Mouse (Mus musculus): ENCODE measurements around the gene Insig1. TPM values are rescaled to one million over a fixed set of nuclear protein-coding genes. Genes with fewer than 3 reads are reported as not detected.

The Insig1 gene
- 100 to 1,000 TPM; 143 to 408 TPM for total RNA-seq (2021)
- long read RNA-seq, experiment 1, transcript Insig1-201 (5 exons, 2,697 nt), result major isoform, 997 of 1,036 reads
- long read RNA-seq, experiment 1, partial matches to known transcripts, result 16 of 1,036 reads
- long read RNA-seq, experiment 1, other reads (novel, unspliced or antisense), result 22 of 1,036 reads
- long read RNA-seq, experiment 2, transcript Insig1-201 (5 exons, 2,697 nt), result major isoform, 1,412 of 1,484 reads
- long read RNA-seq, experiment 2, partial matches to known transcripts, result 14 of 1,484 reads
- long read RNA-seq, experiment 2, other reads (novel, unspliced or antisense), result 57 of 1,484 reads

- DNase-seq (ENCODE audit: low spot score in 2 of 2), result peak; percentile 99
Measured at GRCm38 (mm10) chr5:28070828-28071455, at the start of gene Insig1. Insig1 (plus strand) TSS chr5:28071363.

DNA sequence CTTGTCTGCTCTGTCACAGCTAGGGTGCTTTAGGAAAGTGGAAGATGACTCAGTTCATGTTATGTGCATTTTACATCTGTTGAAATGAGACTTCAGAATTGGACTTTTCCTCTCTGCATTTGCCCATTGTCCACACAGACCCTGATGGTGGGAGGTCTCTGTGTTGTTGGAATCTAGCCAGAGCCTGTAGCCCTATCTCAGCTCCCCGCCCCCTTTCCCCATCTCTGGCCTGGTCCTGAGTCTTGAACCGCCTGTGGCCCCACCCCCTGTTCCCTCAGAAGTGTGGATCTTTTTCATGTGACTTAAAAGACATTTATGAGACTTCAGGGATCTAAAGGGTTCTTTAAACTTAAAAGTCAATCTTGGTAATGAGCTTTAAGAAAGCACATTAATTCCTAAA is 47.7 kb upstream of the Insig1 start:
- DNase-seq (ENCODE audit: low spot score in 2 of 2), result no peak

DNA sequence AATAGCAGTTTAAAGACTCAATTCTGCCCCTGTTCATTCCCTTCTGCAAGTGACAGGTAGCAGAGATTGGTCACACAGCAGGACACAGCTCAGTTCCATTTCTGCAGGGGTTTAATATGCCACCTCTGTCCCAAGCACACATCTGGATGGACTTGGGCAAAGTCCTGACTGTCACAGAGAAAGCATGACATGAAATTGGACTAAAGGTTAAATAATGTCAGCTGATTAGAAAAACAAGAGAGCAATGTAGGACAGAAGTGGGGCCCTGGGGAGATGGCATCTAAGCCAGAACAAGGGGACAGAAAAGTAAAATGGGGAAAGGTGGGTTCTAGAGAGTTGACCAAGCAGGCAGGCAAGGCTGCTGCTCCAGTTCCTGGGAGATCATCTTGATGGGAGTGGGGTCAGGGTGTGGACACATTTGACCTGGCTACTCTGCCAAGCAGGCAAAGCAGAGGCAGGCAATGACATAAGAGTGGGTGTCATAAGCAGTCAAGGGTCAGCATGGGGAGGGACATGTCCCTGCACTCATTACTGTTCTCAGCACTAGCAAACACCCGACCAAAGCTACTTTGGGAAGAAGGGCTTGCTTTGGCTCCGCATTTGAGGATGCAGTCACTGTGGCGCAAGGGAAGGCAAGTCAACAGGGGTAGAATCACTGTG is 39.5 kb upstream of the Insig1 start:
- no peak for DNase-seq (ENCODE audit: low spot score in 2 of 2)

- DNase-seq (ENCODE audit: low spot score in 2 of 2), result no peak
Measured at GRCm38 (mm10) chr5:28032866-28033265, 38.3 kb upstream of the Insig1 start.

DNA sequence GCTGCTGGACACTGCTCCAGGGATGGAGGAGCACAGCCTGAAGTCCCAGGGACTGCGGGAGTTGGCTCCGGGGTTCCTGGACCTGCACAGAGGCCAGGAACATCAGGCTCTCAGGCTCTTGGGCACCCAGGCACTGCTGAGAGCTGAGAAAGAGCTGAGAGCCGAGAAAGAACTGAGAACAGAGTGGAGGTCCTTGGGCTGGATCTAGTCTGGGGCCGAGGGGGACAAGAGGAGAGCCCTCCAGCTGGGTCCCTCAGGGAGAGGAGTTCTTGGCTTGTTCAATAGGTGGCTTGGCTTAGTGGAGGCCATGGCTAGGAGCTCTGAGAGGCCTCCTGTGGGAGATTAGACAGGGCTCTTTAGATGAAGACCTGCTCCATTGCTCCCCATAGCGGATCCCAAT is 37.9 kb upstream of the Insig1 start:
- no peak for DNase-seq (ENCODE audit: low spot score in 2 of 2)

DNA sequence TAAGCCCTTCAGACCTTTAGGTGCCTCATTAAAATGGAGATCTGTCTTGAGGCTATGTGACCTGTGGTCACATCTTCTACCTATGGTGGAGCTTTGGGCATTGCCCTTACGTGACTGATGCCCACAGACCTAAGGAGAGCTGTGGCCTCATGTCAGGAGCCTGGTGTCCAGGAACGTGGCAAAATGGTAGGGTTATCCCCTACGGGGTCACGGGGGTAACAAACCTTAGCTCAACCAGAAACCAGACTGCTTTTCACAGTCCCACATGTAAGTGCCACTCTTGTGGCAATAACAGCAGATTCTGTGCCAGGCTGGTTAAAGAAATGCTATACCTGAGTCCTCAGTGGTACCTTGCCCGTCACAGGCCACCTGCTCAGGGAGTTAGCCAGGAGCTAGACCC is 37.3 kb upstream of the Insig1 start:
- DNase-seq (ENCODE audit: low spot score in 2 of 2), result no peak

GRCm38 (mm10) chr5:28036011-28036410 is 35.2 kb upstream of the Insig1 start:
- DNase-seq (ENCODE audit: low spot score in 2 of 2), result no peak

- DNase-seq (ENCODE audit: low spot score in 2 of 2), result no peak
Measured at GRCm38 (mm10) chr5:28036518-28036917, 34.6 kb upstream of the Insig1 start.

GRCm38 (mm10) chr5:28037172-28037591 is 34.0 kb upstream of the Insig1 start:
- peak; percentile 27 to 48 for DNase-seq (ENCODE audit: low spot score in 2 of 2)

GRCm38 (mm10) chr5:28037639-28038038 is 33.5 kb upstream of the Insig1 start:
- peak in 1 of 2 experiments; percentile 31 for DNase-seq (ENCODE audit: low spot score in 2 of 2)

DNA sequence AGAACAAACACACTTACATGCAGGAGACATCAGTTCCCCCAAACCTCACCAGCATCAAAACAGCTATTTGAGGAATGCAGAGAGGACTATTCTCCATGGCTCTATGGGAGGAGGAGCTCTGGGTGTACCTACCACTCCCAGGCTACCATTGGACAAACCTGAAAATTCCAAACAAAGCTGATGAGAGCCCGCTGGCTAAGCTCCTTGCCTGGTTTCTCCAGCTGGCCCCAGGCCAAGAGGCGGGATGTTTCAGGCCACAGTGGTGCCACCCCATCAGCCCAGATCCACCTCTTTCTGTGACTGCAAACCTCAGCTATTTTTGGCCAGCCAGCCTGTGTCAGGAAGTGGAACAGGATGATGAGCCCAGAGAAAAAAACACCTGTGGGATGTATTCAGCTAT is 33.0 kb upstream of the Insig1 start:
- DNase-seq (ENCODE audit: low spot score in 2 of 2), result peak; percentile 61 to 74

GRCm38 (mm10) chr5:28039746-28040655 is 31.2 kb upstream of the Insig1 start:
- no peak for DNase-seq (ENCODE audit: low spot score in 2 of 2)

DNA sequence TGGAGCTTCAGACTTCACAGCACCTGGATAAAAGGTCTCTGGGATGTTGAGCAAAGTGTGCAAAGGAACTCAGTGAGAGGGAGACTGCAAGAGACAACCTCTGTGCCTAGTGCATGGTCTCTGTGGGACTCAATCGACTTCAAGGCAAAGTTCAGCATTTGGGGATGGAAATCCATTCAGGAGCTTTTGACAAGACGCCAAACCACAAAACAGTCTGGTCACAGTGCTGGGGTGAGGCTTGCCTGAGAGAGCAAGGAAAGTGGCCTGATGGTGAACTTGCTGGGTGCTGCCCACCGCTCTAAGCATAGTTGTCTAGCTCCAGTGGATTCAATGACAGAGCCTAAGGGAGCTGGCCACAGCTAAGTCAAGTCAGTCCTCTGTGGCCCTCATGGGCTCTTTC is 30.4 kb upstream of the Insig1 start:
- DNase-seq (ENCODE audit: low spot score in 2 of 2), result no peak

GRCm38 (mm10) chr5:28042021-28042420 is 29.1 kb upstream of the Insig1 start:
- no peak for DNase-seq (ENCODE audit: low spot score in 2 of 2)

DNA sequence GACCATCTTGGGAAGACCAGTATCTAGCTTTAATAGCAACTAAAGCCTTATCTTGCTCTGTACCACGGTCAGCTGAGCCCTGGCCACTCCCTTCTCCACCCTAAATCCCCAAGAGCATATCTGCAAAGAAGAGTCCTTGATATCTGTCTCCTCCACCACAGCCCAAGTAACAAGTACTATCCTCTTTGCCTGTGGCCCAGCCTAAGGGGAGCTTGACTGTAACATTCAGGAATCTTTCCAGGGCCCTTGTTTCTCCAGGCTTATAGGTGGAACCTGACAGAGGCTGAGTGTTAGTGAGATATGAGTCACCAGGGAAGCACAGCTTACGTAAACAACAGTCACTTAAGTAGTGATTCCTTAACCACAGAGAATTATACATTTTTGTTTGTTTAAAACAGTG is 28.4 kb upstream of the Insig1 start:
- no peak for DNase-seq (ENCODE audit: low spot score in 2 of 2)

- no peak for DNase-seq (ENCODE audit: low spot score in 2 of 2)
Measured at GRCm38 (mm10) chr5:28043386-28043785, 27.8 kb upstream of the Insig1 start.

DNA sequence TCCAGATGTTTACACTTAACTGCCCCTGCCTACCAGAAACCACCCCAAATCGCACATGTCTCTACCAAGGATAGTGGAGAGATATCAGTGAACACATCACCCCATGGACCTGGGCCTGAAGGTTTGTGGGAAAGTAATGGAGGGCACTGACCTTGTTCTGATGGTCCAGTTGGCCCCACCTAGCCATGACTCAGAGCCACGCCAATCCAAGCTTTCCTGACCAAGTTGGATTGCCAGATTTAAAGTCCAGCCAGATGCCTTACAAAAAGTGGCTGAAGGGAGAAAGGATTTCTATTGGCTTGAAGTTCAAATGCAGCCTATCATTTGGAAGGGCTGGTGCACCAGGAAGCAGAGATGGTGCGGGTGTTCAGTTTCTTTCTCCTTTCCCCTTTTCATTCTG is 24.2 kb upstream of the Insig1 start:
- DNase-seq (ENCODE audit: low spot score in 2 of 2), result no peak

GRCm38 (mm10) chr5:28047961-28048360 is 23.2 kb upstream of the Insig1 start:
- no peak for DNase-seq (ENCODE audit: low spot score in 2 of 2)

DNA sequence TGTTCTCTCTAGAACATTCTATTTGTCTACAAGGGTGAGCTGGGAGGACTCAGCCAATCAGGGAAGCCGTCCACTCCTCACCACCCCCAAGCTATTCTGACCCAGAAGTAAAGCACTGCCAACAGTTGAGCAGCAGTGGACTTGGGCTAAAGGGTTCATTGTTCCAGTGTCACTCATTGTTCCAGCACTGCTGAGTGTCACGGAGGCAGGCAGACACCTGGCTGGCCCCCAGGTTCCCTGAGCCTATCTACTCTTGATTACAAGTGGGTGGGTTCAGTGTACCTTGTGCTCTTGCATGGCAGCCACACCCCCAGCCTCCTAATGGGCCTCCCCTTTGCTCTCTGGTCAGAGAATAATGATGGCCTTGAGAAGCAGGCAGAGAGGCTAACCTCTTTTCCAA is 15.7 kb upstream of the Insig1 start:
- no peak for DNase-seq (ENCODE audit: low spot score in 2 of 2)

DNA sequence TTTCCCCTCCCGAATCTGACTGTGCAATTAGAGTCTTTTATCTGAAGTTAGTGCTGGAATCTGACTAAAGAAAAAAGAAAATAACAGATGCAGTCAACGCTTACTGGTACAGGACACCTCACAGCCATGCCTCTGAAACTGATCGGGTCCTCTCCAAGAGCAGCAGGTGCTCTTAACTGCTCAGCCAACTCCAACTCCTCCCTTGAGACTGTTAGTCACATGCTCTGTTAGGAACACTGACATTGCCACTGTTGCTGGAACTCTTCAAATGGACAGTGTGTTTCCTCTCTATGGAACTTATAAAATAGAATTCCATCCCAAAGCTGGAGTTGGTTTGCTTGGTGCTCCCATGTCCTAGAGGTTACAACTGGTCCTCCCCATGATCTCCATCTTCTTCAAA is 14.3 kb upstream of the Insig1 start:
- no peak for DNase-seq (ENCODE audit: low spot score in 2 of 2)

DNA sequence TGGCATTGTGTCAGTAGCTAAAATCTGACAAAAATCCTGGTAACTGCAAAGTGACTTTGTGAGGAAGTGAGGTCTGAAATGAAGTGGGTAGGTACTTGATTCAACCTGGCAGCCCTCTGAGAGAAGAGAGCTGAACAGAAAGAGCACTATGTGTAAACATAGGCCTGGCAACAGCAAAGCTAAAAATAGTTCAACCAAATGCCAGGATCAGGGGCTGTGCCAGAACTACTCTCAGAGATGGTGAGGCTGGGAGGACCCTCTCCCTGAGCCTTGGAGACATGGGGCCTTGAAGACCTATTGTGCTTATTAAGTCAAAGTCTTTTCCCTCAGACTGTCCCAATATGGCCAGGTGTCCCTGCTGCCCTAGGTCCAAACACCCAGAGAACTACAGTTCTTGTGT is 10.7 kb upstream of the Insig1 start:
- no peak for DNase-seq (ENCODE audit: low spot score in 2 of 2)

Measured in adrenal gland, adult 18-20 months (tissue).